Mouse (Mus musculus) ZHBTc4 (cell line): ENCODE results near the gene Fer.

ENCODE experiments used
- DNase-seq: peaks from one replicate; pipeline ENCODE4 v3.0.0-alpha.2; 2011; ENCODE audit warnings: low read depth, low spot score

Fer gene

DNA sequence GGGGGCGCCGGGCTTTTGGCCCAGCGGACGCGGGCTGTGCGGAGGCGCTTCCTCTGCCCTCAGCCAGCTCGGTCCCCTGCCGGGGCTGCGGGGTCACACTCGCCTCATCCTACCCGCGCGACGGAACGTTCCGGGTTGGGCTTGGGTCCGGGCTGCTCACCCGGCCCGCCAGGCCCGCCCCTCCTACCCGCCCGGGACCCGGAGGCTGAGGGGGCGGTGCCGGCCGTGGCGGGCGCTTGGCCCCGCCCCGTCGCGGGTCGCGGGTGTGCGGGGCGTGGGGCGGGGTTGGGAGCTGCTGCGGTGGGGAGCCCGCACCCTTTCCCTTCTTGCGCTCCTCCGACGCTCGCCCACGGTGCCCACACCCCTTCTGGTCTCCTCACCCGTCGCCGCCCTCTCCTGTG, 1.3 kb downstream of the Fer start:
- DNase-seq = no peak

DNA sequence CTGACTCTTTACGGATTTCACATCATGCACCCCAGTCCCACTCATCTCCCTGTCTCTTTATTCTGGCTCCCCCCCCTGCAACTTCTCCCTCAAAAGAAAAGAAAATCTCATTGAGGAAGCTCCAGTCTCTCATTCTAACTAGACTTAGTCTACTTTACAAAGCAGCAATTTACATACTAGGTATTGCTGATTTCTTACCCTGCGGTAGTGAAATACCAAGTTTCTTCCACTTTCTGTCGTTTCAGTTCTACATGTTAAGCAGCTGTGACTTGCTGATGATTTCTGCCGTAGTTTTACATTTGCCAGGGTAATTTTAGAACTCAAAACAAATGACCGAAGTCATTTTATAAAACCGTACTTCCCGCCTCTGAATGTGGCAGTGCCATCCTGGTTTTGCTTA, 8.9 kb downstream of the Fer start:
- DNase-seq = no peak

DNA sequence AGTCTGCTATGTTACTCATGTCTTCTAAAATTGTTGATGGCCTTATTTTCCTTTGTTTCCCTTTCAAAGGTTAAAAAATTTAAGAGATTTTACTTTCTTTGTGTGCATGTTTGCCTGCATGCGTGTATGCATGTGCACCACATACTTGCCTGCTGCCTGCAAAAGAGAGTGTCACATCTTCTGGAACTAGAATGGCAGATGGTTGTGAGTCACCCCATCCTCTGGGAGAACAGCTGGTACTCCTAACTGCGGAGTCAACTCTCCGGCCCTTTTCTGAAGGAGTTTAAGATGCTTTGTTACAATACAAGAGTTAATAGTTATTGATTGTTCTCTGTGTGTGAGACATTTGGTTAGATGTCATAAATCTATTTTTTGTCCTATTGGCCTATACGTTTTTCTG, 16.0 kb downstream of the Fer start:
- DNase-seq = no peak

DNA sequence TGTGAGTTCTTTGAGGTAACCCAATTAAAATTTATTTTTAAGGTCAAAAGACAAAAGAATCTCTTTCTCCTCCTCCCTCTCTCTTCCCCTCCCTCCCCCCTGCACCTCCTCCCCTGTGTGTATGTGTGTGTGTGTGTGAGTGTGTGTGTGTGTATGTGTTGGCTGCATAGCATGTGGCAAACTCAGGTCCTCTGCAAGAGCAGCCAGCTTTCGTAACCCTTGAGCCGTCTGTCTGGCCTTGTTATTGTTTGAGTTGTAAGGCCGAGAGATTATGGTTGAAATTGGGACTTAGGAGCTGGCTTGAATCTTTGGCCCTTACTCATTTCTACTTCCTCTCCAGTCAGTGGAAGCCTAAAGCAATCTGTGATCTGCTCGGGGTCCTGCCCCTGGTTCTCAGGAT, 17.1 kb downstream of the Fer start:
- no peak for DNase-seq

DNA sequence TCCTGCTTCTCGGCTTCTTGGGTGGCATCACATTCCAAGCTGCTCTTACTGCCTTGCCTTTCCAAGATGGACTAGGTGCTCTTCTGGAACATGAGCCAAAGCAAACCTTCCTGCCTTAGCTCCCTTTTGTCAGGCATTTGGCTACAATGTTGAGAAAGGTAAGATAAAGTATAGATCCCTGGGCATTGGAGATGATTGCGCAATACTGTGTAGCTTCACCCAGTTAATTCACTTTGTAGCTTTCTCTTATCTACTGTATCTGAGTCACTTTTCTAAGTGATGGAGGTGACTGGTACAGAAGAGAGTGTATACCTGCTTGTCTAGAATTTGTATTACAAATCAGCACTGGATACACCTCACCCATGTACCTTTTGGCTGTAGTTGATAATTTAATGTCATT, 24.1 kb downstream of the Fer start:
- DNase-seq = no peak

DNA sequence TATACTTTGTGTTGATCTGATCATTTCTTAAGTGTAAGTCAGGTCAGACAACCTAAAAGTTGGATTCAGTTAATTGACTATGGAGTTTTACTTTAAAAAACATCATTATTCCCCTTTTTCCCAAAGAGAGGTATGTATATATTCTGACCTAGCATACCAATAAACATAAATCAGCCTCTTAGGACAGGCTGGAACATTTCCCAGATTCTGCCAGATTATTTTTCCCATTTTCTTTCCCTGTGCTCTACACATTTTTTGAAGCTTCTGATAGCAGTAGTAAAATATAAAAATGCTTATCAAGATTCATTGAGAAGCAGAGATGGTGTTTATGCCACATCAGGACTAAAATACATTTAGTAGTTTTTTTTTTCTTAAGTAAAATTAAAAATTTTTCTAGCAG, 27.7 kb downstream of the Fer start:
- DNase-seq = no peak

DNA sequence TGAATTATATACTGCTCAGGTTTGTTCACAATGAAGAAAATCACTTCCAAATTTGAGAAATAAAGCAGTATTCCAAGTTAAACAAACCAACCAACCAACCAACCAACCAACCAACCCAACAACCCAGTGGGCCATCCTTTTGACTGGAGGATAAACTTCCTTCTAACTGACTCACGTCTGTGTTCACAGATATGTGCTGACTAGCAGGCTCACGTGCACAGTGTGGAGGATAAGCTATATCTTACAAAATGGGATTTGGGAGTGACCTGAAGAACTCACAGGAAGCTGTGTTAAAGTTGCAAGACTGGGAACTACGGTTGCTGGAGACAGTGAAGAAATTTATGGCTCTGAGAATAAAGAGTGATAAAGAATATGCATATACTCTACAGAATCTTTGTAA, 33.0 kb downstream of the Fer start:
- DNase-seq = no peak

DNA sequence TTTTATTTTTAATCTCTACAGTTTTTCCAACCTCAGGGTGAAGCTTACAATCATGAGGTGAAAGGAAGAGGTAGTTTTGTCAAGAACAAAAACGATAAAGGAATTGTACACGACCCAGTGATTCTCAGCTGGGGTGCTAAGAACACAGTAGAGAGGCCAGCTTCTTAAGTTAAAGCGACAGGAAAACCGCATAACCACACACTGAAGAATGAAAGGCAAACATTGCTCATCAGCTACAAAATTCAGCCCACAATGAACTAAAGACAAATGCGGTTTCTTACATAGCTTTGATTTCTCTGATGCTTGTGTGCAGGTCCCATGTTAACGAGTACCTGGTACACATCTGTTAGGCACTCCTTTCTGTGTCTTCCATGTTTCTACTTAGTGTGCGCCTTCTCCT, 34.2 kb downstream of the Fer start:
- DNase-seq = no peak

DNA sequence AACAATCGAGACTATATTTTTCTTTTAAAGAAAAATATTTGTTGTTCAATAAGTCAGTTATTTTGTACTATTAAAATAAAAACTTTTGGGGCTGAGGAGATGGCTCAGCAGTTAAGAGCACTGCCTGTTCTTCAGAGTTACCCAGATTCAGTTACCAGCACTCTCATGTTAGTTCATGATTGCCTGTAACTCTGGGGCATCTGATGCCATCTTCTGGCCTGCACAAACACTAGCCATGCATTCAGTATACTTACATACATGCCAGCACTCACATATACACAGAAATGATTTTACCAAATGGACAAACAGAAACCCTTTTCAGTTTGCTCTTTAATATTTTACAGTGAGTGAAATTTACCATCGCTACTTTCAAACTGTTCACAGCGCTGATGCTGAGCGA, 46.4 kb downstream of the Fer start:
- DNase-seq = no peak

DNA sequence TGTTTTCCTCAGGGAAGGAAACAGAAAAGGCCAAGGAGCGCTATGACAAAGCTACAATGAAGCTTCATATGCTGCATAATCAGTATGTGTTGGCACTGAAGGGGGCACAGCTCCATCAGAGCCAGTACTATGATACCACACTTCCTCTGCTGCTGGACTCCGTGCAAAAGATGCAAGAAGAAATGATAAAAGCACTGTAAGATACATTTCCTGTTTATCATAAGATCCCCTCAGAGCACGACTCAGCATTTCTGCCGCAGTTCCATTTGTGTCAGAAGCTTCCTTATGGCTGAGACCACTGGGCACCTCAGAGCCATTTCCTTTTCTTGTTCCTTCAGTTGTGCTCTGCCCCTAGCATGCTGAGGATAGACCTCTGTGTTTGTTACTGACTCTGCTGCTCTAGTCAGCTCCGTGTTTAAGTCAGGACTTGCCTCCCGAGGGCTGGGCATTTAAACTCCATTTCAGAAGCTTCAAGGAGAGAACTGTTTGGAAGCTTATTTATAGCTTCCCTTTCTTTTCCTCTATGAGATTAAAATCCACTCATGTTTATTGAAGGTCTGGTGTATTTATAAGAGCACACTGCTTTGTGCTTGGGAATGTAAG, 58.8 kb downstream of the Fer start:
- DNase-seq = no peak

DNA sequence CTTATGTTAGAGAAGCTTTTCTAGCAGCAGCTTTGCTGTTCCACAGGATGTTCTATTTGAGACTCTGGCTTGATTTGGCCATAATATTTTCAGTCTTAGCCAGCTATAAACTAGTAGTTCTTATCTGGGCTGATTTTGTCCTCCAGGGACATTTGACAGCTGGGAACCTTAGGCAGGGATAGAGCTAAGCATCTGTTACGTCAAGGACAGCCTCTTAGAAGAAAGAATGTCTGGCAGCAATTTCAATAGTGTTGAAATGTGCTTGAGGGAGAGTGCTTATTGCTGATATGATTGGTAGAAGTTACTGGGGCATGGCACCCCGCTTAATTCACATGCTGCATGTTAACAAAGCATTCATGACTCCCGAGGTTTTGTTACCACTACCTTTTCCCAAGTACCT, 62.7 kb downstream of the Fer start:
- no peak for DNase-seq

DNA sequence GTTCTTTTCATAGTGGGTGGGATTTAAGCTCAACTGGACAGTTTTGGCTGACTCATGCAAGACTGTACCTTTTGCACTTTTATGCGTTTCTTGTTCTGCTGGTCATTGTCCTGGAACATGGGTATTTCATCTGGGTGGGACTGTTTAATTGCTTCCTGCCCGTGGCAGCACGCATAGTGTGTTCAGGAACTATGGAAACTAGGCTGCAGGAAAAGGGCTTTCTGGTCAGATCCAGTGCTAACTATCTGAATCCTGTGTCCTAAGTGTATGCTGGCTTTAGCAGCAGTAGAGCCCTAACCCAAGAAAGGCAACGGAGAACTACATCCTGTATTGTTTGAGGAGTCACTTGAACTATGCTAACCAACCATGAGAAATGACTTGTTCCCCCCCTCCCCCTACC, 67.8 kb downstream of the Fer start:
- peak; percentile 37 for DNase-seq

DNA sequence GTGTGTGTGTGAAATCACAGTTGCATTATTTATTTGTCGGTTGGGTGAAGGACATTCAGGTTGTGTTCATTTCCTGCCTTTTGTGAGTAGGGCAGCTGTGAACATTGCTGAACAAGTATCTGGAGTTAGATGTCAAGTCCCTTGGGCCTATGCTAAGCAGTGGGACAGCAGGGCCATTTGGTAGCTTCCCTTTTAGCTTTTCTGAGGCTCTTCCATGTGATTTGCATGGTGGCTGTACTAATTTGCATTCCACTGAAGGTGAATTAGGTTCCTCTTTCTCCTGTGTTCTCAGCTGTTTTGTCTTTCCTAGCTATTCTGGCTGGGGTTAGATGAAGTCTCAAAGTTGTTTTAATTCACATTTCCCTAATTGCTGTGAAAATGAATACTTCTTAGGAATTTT, 68.7 kb downstream of the Fer start:
- DNase-seq = peak; percentile 40

DNA sequence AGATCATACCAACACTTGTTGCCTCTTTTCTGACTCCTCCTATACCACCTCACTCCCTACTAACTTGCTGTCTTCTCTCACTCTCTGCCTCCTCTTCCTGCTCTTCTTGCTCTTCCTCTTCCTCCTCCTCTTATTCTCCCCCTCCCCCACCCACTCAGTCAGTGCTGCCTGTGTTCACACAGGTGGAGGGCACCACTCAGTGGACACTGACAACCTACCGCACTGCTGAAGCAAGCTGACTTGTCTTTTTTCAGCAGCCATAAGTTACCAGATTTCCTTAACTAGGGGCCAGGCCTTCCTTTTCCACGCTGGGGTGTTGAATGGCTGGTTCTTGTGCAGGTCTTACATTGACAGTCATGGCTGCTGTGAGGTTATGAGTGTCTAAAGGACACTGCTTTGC, 72.5 kb downstream of the Fer start:
- DNase-seq = no peak

DNA sequence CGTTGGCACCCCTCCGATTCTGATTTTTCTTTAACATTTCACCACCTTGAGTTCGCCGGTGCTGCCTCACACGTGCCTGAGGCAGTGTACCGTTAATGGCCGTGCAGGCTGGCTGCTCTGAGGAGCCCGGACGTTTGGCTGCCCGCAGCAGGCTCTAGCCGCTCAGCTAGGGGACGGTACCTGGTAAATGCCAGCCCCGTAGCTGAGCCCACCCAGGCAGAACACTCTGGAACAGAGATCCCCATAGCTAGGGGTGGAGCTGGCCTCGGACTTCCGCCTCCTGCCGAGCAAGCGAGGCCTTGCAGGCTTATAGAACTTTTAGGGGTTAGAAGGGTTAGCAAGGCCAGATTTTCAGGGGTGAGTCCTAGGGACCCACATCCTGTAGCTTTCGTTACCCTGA, 75.0 kb downstream of the Fer start:
- peak; percentile 62 for DNase-seq

DNA sequence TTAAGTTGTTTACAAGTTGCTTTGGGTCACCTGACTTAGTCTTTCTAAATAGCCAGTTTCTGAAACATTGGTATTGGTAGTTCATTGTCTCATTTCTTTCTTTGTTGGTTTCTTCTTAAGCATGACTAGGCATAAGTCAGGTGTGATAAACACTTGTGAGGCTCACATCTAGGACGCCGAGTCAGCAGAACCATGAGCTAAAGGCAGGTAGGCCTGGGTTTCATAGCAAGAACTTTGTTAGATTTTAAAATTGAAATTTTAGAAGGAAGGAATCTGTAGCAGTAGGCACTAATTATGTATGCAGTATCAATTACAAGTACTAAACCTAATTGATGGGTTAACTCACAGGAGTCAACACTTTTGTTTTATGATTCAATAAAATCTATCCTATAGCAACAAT, 83.9 kb downstream of the Fer start:
- DNase-seq = no peak

DNA sequence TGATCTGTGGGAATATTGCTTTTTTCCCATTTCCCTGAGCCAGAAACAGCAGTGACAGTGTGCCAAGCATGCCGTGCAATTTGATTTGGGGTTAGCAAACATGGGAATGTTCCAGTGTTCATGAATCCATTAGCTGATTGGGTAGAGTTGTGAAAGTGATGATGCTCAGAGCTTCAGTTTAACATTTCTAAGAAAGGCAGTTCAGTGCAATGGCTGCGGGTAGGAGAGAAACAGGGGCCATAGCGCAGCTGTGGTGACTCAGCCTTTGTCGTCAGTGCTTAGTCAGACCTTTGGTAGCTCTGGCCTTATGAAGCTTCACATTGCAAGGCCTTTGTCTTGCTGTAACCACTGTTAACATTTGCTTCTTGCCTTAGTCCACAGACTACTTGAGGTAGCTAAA, 85.9 kb downstream of the Fer start:
- no peak for DNase-seq

DNA sequence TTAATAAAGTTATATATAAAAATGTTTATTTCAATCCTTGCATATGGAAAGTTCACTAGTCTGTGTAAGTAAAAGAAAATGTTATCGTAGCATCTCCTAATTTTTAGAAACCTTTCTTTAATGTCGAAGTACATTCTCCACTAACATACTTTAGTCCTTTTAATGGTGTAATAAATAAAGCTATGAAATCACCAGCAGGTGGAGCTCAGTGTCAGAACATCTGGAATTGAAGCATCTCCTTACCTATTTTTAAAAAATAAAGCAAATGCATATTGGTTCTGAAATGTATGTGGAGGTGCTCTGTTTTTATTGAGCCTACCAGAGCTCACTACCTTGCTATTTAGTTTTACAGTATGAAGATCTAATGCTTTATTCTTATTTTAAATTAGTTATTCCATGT, 88.6 kb downstream of the Fer start:
- DNase-seq = no peak

DNA sequence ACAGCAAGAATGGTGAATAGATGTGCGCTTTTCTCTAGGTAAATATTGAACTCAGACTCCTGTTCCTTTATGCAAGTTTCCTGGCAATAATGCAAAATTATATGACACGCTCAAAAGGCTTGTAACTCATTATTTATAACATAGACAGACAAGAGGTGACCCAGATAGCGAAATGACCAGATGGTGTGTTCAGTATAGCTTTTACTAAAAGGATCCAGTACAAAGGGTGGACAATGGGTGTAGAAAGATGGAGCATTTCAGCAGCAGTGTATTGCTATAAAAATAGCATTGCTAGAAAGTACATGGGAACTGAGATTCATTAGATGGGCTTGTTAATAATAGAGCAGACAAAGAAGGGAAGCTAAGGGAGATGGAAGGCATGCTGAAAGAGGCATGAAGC, 104.2 kb downstream of the Fer start:
- DNase-seq = no peak

DNA sequence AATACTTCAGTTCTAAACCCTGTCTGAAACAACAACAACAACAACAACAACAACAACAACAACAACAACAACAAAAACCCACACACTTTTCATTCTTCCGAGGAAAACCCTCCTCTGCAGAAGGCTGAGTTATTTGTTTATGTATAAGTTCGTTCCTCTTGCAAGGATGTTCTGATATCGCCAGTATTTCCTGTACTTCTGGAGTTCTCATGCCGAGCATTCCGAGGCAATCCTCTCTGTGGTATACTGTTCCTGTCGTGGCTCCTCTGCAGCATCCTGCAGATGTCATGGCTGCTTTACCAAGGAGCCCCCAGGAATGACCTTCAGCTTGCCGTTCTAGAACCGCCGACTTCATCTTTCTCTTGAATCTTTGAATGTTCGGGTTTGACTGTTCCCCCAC, 106.6 kb downstream of the Fer start:
- DNase-seq = no peak

DNA sequence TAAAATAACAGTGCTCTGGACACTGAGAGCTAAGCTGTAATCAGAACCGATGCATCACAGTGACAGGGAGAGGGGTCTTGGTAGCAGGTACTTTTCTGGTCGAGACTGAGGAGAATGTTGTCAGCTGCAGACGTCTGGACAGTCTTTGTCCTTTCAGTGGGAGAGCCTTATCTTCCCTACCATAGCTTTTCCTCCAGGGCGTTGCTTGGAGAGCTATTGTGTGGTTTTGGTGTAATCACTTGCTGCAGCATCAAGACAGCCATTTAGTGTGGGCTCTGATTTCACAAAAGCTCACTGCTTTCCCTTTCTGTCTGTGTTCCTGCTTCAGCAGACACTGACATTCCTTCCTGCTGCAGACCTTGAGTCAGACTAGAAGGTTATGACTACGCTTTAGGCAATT, 107.4 kb downstream of the Fer start:
- no peak for DNase-seq

DNA sequence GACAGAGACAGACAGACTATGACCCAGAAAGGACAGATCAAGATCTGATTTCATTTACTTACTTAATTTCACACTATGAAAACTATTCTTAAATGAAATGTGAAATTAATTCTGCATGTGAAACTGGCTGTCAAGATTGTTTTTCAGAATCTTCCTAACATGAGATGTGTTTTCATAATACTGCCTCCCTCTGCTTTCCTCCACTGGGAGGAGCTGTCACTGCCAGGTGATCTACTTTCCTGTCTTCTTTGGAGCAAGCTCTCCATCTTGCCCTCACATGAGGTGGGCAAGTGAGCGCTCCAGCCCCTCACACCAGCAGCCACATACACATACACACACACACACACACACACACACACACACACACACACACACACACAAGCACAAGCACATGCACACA, 108.1 kb downstream of the Fer start:
- DNase-seq = no peak

DNA sequence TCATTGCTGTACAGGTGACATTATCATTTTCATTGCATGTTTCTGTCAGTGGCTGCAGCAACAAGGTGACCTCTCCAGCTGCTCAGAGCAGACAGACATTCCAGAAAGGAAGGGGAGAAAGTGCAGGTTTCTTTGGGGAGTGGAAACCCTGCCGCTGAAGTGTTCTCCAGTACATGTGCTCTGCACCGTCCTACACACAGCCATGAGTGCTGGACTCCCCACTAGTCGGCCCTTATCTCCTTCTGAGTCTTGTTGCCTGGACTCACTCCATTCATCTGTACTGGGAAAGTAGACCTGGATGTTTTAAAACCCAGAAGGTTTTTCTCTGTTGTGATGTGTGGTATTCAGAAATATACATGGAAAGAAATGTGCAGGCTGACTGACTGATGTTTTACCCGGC, 109.3 kb downstream of the Fer start:
- no peak for DNase-seq

DNA sequence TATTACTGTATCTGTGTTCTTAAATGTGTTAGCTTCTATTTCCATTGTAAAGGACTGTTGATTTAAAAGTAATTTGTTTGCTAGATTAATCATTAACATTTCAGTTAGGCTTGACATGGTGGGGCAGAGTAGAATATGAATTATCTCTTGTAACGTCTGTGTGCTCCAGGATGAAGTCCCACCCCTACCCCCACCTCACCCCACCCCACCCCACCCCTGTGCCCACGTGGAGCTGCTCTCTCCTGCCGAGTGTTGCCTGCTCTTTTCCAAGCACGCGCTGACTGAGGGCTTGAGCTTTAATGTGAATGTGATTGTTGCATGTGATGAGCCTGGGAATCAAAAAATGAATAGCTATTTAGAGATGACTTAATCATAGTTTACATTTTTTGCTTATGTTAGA, 110.9 kb downstream of the Fer start:
- DNase-seq = no peak

DNA sequence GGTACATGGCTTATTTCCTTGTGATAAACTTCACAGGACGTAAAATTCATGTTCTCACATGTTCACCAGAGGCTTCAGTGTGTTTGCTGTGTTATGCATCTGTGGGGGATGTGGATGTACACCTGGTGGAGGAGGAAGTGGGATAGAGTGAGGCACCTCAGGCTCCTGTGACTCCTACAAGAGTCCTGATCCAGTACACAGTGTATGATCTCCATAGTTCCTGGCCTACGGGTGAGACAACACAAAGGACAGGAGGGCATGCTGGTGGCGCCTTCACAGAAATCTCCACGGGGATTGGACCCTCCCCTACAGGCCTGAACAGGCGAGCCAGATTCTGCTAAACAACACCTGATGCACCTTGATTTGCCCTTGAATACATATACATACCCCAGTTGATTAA, 111.4 kb downstream of the Fer start:
- no peak for DNase-seq
